Mouse (Mus musculus): ENCODE data around the gene Usp20. TPM values are rescaled to one million over a fixed set of nuclear protein-coding genes. Genes with fewer than 3 reads are reported as not detected.

Gene Usp20
- polyA plus RNA-seq, 1 experiment from 2014 or later: 31.1 TPM

DNA sequence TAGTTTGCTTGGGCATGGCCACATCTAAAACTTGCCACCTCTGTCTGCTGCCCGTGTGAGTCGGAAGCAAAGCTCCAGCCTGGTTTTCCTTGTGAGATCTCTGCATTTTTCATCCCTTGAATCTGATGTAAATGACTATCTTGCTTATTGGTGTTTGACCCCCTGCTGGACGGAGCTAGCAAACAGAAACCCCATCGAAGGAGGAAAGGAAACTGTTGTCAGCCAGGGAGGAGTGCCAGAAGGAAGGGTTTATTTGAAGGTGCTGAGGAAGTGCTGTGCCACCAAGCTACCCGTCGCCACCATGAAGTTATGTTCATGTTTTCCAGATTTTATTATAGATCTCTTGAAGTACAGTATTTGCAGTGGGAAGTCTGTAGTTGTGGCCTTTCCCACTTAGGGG, 27.3 kb upstream of the Usp20 start:
- H3K27ac ChIP-seq (replicated peaks): no peak overlapping the region
- WGBS: 56% methylated on average over 6 of the region's 6 CpGs
- H3K9me3 ChIP-seq (replicated peaks): no peaks in the 10 kb centered on the region
- peak overlapping the region; percentile 60 for H3K4me2 ChIP-seq (replicated peaks)
- H3K4me1 ChIP-seq: peaks cover 34% of the 10 kb centered on the region
- ATAC-seq (ENCODE audit: insufficient number of reproducible peaks, low FRiP score, low TSS enrichment, low read depth): no peak
- H3K4me3 ChIP-seq (replicated peaks): no peak overlapping the region; the same call in 1 of the 2 replicates
- no peak overlapping the region for H3K9ac ChIP-seq
- no peaks in the 10 kb centered on the region for H3K27me3 ChIP-seq
- H3K36me3 ChIP-seq: peaks cover 50% of the 10 kb centered on the region

DNA sequence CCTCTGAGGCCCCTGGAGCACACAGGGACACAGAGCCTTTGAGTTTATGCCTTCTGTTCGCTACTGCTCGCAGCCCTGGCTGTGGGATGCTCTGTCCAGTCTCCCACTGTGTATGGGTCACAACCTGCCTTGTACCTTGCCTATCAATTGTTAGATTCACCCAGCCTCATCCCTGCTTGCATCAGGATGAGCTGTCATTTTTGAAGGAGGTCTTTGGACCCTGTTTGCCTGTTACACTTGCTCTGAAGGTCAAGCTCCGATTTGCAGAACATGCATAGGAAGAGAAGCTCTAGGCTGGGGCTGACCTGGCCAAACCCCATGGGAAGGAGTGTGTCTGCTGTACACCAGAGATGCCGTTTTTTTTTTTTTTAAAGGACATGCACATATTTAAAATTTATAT, 24.6 kb upstream of the Usp20 start:
- Histone ChIP-seq H3K4me1 (peaks cover 30% of the 10 kb centered on the region), H3K4me3 (replicated peaks) (no peak overlapping the region), H3K27me3 (no peaks in the 10 kb centered on the region), H3K9ac (no peak overlapping the region), H3K9me3 (replicated peaks) (no peaks in the 10 kb centered on the region), H3K4me2 (replicated peaks) (no peak overlapping the region), H3K27ac (replicated peaks) (no peak overlapping the region), H3K36me3 (peaks cover 76% of the 10 kb centered on the region)
- 82% methylated on average over 4 of the region's 4 CpGs for WGBS
- no peak for ATAC-seq (ENCODE audit: insufficient number of reproducible peaks, low FRiP score, low TSS enrichment, low read depth)

DNA sequence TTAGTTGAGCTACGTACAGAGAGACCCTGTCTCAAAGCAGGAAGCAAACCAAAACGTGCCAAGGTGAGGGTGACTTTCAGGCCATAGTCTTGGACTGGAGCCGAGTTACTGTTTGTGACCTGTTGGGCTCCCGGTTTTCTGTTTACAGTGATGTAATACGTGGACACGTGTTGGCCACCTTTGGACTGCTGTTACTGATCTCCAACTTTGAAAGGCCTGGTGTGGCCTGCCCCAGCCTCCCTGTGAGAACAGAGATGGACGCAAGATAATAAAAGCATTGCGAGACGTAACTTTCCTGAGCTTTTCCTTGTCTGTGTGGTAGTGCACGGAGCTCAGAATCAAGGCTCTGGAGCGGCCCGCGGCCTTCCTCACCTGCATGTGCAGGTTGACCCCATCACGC, 23.4 kb upstream of the Usp20 start:
- Histone ChIP-seq H3K9me3 (replicated peaks) (no peaks in the 10 kb centered on the region), H3K9ac (no peak overlapping the region), H3K4me2 (replicated peaks) (no peak overlapping the region), H3K4me1 (peaks cover 26% of the 10 kb centered on the region), H3K27me3 (no peaks in the 10 kb centered on the region), H3K27ac (replicated peaks) (no peak overlapping the region), H3K36me3 (peaks cover 88% of the 10 kb centered on the region), H3K4me3 (replicated peaks) (no peak overlapping the region)
- no peak for ATAC-seq (ENCODE audit: insufficient number of reproducible peaks, low FRiP score, low TSS enrichment, low read depth)
- WGBS: 86% methylated on average over 14 of the region's 14 CpGs

DNA sequence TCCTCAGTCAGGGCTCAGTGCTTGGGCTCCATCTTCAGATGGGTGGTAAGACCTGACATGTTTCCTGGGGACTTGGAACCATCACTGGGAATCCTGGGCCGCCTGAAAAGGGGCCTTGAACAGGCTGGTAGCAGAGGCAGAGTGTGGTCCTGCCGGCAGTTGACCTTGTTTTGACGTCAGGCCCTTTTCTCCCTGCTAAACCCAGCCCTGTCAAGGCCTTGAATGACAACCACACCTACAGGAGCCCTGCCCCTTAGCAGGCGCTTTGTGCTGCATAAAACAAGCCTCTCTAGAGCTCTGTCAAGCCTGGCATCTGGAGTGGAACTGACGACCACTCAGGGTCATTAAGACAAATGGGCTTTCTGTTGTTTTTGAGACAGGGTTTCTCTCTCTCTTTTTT, 22.2 kb upstream of the Usp20 start:
- Histone ChIP-seq H3K9me3 (replicated peaks) (no peaks in the 10 kb centered on the region), H3K4me3 (replicated peaks) (no peak overlapping the region), H3K27me3 (no peaks in the 10 kb centered on the region), H3K4me2 (replicated peaks) (no peak overlapping the region), H3K36me3 (peaks cover 99% of the 10 kb centered on the region), H3K4me1 (peaks cover 14% of the 10 kb centered on the region), H3K27ac (replicated peaks) (no peak overlapping the region), H3K9ac (no peak overlapping the region)
- ATAC-seq (ENCODE audit: insufficient number of reproducible peaks, low FRiP score, low TSS enrichment, low read depth): no peak
- whole genome bisulfite sequencing: 49% methylated on average over 5 of the region's 5 CpGs

DNA sequence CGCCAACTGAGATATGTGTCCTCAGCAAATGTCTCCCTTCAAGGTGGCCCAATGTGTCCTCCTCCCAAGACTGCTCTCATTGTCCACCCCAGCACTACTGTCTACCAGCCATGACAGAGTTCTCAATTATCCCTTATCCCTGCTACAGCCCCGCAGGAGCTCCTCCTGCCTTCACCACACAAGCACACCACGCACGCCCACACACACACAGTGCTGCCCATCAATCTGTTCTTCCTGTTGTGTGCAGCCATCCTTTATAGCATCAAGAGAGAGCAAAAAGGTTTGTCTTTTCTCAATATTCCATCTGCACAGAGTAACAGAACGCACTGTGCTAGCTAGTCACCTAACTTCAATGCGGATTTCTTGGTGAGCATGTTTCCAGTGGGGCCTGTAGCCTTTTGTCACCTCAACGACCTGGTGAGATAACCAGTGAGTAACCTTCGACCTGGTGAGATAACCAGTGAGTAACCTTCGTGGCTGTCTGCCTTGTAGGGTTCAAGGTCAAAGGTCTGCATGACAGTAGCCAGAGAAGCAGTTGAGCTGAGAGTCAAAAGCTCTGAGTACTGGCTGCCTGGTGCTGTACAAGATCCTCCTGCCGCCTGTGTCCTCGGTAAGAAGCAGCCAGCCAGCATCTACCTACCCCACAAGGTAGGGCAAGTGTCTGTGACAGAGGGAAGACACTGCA, 19.4 kb upstream of the Usp20 start:
- Histone ChIP-seq H3K27ac (replicated peaks) (no peak overlapping the region), H3K27me3 (no peaks in the 10 kb centered on the region), H3K9me3 (replicated peaks) (no peaks in the 10 kb centered on the region), H3K4me1 (peaks cover 16% of the 10 kb centered on the region), H3K4me2 (replicated peaks) (no peak overlapping the region), H3K9ac (no peak overlapping the region), H3K4me3 (replicated peaks) (no peak overlapping the region), H3K36me3 (peaks cover 75% of the 10 kb centered on the region)
- ATAC-seq (ENCODE audit: insufficient number of reproducible peaks, low FRiP score, low TSS enrichment, low read depth): no peak
- 84% methylated on average over 11 of the region's 11 CpGs for WGBS

DNA sequence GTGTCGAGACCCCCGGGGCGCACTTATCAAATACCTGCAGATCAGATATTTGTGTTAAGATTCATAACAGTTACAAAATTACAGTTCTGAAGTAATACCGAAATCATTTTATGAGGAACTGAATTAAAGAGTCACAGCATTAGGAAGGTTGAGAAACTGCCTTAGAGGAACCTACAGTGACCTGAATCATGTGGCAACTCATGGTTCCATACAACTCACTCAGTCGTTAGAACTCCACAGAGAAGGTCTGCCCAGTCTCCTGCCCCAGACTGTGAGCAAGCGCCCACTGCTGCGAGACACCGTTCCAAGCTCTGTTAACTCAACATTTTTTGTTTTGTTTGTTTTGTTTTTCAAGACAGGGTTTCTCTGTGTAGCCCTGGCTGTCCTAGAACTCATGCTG, 16.5 kb upstream of the Usp20 start:
- no peak overlapping the region for H3K4me3 ChIP-seq (replicated peaks)
- peaks cover 19% of the 10 kb centered on the region for H3K4me1 ChIP-seq
- no peaks in the 10 kb centered on the region for H3K27me3 ChIP-seq
- no peak overlapping the region for H3K9ac ChIP-seq
- no peak overlapping the region for H3K4me2 ChIP-seq (replicated peaks)
- ATAC-seq (ENCODE audit: insufficient number of reproducible peaks, low FRiP score, low TSS enrichment, low read depth): no peak
- H3K27ac ChIP-seq (replicated peaks): no peak overlapping the region
- WGBS: 88% methylated on average over 8 of the region's 8 CpGs
- H3K9me3 ChIP-seq (replicated peaks): no peaks in the 10 kb centered on the region
- H3K36me3 ChIP-seq: peaks cover 46% of the 10 kb centered on the region

DNA sequence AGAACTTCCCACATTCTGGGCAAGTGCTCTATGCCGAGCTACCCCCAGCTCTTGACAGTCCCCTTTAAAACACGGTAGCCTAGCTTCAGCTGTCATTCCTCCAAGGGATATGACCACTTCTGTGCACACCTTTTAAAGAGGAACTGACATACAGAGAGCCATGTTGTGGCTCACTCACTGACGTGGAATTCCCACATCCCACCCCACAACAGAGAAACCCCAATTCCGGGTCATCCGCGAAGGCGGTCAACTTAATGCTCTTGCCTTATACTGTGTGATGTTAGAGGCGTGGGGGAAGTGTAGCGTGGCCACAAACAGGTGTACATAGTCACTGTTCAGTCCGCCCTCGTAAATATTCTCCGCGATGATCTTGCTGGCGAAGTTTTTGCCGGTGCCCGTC, 15.3 kb upstream of the Usp20 start:
- Histone ChIP-seq H3K9me3 (replicated peaks) (no peaks in the 10 kb centered on the region), H3K27ac (replicated peaks) (no peak overlapping the region), H3K4me2 (replicated peaks) (peak overlapping the region; percentile 83), H3K9ac (peak overlapping the region; percentile 84), H3K27me3 (no peaks in the 10 kb centered on the region), H3K36me3 (peaks cover 37% of the 10 kb centered on the region), H3K4me3 (replicated peaks) (peak overlapping the region; percentile 96), H3K4me1 (peaks cover 19% of the 10 kb centered on the region)
- 17% methylated on average over 16 of the region's 16 CpGs for WGBS
- ATAC-seq (ENCODE audit: insufficient number of reproducible peaks, low FRiP score, low TSS enrichment, low read depth): no peak

DNA sequence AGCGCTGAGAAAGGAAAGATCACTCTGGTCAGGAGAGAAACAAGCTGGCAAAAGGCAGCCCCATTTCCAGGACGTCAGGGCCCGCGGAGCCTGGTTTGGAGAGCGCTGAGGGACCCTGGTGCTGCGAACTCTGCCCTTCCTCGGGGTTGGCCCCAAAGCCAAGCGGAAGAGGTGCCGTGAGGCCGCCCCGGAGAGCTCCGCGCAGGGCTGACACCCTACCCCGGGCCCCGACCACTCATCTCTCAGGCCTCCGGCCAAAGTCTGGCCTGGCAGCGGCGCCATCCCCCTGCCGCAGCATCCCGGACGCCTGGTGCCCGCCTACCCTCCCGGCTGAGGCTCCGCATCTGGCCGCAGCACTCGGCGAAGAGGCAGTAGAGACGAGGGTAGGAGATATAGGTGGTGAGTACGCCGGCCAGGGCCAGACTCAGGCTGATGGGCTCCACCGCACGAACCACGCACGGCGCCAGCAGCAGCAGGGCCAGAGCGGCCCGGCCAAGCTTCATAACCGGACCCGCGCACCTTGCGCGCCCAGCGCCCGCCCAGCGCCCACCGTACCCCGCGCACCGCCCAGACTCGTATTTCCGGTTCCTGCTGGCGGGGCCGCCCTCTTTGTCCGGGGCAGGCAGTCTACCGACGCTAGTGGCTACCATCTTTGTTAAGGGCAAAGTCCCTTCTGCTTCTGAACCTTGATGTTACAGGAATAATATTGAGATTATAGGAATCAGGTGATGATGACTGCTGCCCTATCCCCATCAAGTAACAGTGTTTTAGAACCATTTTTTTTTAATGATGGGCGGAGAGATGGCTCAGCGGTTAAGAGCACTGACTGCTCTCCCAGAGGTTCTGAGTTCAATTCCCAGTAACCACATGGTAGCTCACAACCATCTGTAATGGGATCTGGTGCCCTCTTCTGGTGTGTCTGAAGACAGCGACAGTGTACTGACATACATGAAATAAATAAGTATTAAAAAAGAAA, 14.4 kb upstream of the Usp20 start, which contains the start of gene Tor1a:
TSS of gene Tor1a (minus strand) at position 582 of the 976 bp plus-strand sequence.
- Histone ChIP-seq H3K4me3 (replicated peaks) (peak within 1 kb of the TSS; percentile 96), H3K27ac (replicated peaks) (peak within 1 kb of the TSS; percentile 72), H3K9ac (peak within 1 kb of the TSS; percentile 84), H3K4me2 (replicated peaks) (peak within 1 kb of the TSS; percentile 83), H3K4me1 (peaks cover 19% of the 10 kb centered on the region), H3K27me3 (no peaks in the 10 kb centered on the region), H3K9me3 (replicated peaks) (no peaks in the 10 kb centered on the region), H3K36me3 (peaks cover 34% of the 10 kb centered on the region)
- WGBS: 2% methylated on average over 59 of the region's 59 CpGs
- peak; percentile 90 for ATAC-seq (ENCODE audit: insufficient number of reproducible peaks, low FRiP score, low TSS enrichment, low read depth)

DNA sequence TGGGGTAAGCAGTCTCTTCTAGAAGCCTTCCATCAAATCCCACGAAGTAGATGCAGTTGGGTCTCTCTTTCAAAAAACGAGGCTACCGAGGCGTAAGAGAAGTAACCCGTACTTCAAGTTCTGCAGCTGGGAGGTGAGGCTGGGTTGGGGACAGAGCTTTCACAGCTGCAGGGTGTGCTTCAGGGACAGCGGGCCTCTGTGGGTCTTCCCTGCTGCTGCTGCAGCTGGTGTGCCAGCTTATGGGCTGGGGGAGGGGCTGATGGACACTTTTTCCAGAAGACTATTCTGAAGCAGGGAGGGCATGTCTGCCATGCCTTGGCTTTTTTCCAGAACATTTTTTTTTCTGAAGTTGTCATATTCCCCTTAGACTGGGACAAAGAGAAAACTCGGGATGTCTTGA, 945 bp downstream of the Usp20 start:
- ATAC-seq (ENCODE audit: insufficient number of reproducible peaks, low FRiP score, low TSS enrichment, low read depth): no peak
- peak overlapping the region; percentile 80 for H3K4me2 ChIP-seq (replicated peaks)
- peak overlapping the region; percentile 59 for H3K27ac ChIP-seq (replicated peaks)
- peaks cover 23% of the 10 kb centered on the region for H3K36me3 ChIP-seq
- WGBS: 36% methylated on average over 7 of the region's 7 CpGs
- peaks cover 25% of the 10 kb centered on the region for H3K4me1 ChIP-seq
- H3K27me3 ChIP-seq: no peaks in the 10 kb centered on the region
- H3K4me3 ChIP-seq (replicated peaks): peak overlapping the region; percentile 81
- no peaks in the 10 kb centered on the region for H3K9me3 ChIP-seq (replicated peaks)
- H3K9ac ChIP-seq: peak overlapping the region; percentile 55; the same call in 1 of the 2 replicates

DNA sequence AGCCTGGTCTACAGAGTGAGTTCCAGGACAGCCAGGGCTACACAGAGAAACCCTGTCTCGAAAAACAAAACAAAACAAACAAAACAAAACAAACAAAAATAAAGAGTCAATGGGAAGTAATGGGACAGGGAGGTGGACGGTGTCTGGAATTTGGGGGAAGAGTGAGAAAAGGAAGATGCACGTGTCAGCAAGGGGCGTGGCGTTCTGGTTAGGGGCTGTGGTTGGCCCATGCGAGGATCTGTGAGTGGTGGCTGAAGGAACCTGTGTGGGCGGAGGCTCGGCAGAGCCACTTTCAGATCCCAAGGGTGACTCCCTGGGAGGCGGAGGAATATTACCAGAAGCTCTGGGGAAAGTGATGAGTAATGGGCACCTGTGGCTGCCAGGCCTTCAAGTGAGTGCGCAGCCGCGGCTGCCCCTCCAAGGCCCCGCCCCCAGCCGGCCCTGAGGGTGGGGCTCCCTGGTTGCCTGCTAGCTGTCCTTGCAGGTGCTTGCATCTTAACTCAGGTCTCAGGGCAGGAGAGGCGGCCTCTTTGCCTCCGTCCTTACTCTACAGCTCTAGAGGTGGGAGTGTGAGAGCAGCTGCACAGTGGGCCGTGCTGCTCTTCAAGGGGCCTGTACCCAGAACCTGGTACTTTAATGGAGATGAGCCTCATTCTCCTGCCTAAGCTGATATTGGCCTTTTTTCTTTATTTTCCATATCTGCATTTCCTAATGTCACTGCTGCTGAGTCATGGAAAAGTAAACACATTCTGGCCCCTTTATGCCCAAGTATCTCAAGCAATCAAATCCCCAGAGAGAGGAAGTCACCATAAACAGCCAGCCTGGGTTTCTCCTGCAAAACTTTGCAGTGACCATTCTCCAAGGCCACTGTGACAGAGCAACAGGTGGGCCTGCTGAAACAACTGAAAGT, 3.3 kb downstream of the Usp20 start:
- 28% methylated on average over 17 of the region's 17 CpGs for WGBS
- Histone ChIP-seq H3K9me3 (replicated peaks) (no peaks in the 10 kb centered on the region), H3K4me2 (replicated peaks) (no peak overlapping the region), H3K36me3 (peaks cover 10% of the 10 kb centered on the region), H3K27ac (replicated peaks) (no peak overlapping the region), H3K9ac (no peak overlapping the region), H3K4me1 (peaks cover 24% of the 10 kb centered on the region), H3K27me3 (no peaks in the 10 kb centered on the region), H3K4me3 (replicated peaks) (no peak overlapping the region)
- ATAC-seq (ENCODE audit: insufficient number of reproducible peaks, low FRiP score, low TSS enrichment, low read depth): no peak

DNA sequence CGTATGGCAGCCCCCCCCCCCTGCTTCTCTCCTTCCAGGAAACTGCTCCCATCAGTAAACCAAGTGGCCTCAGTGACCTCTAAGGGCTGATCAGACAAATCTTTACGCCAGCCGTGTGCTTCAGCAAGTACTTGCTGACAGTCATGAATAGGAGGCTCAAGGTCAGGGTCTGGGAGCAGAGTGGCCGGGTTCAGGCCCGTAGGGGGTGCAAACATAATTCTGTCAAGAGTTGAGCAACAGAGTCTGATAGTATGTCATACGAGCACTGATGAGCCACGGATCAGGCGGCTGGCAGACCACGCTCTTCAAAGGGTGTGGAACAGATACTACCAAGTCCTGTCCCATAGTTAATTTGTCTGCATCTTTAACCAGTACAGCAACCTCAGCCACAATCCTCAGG, 8.1 kb downstream of the Usp20 start:
- H3K4me2 ChIP-seq (replicated peaks): no peak overlapping the region
- no peak overlapping the region for H3K27ac ChIP-seq (replicated peaks)
- H3K9me3 ChIP-seq (replicated peaks): no peaks in the 10 kb centered on the region
- H3K36me3 ChIP-seq: peaks cover 13% of the 10 kb centered on the region
- no peak overlapping the region for H3K4me3 ChIP-seq (replicated peaks)
- H3K27me3 ChIP-seq: no peaks in the 10 kb centered on the region
- 78% methylated on average over 9 of the region's 9 CpGs for WGBS
- no peak for ATAC-seq (ENCODE audit: insufficient number of reproducible peaks, low FRiP score, low TSS enrichment, low read depth)
- H3K9ac ChIP-seq: no peak overlapping the region
- H3K4me1 ChIP-seq: peaks cover 5% of the 10 kb centered on the region

Measured in embryonic facial prominence, embryonic 15.5 days (tissue).